Mouse (Mus musculus): Measurements from ENCODE around the gene Lhx4.

DNA sequence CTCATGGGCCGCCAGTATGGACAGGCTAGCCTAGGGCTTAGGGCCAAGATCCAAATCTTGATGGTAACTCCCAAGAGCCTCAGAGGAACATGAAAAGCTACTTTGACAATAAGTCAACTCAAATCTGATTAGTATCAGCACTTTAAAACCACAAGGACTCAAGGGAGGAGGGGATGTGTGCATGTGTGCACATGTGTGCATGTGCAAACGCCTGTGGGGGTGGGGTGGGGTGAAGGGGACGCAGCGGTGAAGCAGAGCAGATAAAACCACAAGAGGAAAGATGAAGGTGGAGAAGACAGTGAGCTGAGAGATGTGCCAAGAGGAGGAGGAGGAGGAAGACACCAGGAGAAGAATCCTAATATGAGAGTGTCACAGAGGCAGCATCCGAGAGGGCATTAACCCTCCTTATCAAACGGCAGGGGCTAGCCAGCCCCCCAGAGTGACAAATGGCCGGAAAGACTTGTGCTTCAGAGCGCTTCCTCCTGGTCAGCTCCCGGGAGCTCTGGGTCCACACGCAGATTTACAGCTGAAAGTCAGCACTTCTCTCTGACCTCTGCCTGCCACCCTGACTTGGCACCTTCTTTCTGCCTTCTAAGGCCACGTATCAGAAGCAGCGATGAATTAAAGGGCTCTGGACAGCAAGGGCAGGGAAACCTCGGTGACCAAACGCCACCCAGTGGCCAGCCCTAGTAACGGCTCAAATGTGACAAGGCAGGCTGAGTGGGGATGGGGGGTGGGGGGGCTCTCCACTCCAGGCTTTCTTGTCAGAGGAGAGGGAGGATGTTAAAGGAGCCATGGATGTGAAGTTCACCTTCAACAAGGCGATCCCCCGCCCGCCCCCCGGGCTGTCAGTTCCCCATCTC, 33.1 kb upstream of the Lhx4 start:
- TF ChIP-seq CTCF (IDR thresholded peaks at IDR 0.05; ENCODE audit: extremely low read depth, insufficient read length, insufficient replicate concordance, low read depth, low read length) (peak; percentile 74), POLR2A (IDR thresholded peaks at IDR 0.05; ENCODE audit: low read depth, low read length) (no peak)
